Mouse (Mus musculus) lung, postnatal 4 days (tissue): ENCODE results near the gene Pank4.

Experiments used
- DNase-seq, 2 experiments: peaks; one replicate each; pipeline ENCODE4 v3.0.0; 2021

The Pank4 gene

GRCm38 (mm10) chr4:154943323-154944039 lies 20.4 kb upstream of the Pank4 start:
- no peak for DNase-seq

GRCm38 (mm10) chr4:154944121-154944590 lies 19.8 kb upstream of the Pank4 start:
- peak; percentile 80 to 86 for DNase-seq

- DNase-seq, result peak; percentile 76 to 81
These were observed 17.6 kb upstream of the Pank4 start for GRCm38 (mm10) chr4:154946319-154946718.

DNA sequence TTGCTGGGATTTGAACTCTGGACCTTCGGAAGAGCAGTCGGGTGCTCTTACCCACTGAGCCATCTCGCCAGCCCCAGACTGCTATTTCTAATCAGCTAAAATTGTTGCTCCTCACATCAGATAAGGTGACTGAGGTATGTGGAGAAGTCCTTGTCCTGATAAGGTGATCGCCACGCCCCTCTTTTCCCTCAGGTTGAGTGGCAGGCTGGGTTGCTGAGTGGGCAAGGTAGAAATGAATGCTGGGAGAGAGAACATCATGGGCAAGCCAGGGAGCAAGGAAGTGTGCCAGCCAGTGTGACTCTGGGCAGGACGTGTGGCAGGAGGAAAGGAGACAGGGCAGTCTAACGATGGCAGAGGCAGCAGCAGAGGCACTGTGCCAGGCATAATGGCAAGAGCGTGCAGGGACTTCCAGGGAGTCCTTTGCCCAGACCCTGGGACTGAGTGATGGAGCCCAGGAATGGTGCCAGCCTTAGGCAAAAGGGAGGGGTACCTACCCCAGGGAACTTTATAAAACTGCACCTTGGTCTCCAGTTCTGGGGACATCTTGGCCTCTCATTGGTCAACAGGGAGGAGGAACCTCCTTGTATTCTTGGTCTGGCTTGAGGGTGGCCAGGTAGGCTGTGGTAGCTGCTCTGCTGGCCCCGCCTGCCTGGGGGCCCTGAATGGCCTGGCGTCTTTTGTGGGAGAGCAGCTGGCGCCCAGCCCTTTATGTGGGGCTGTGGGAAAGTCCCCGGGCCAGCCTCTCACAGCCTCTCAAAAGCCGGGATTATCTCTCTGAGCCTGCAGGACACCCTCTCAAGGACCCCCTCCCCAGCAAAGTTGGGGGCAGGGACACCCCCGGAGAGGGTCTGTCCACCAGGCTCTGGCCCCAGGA lies 15.6 kb upstream of the Pank4 start:
- DNase-seq, result peak; percentile 43 to 71

GRCm38 (mm10) chr4:154948940-154949588 lies 14.9 kb upstream of the Pank4 start:
- no peak for DNase-seq

DNA sequence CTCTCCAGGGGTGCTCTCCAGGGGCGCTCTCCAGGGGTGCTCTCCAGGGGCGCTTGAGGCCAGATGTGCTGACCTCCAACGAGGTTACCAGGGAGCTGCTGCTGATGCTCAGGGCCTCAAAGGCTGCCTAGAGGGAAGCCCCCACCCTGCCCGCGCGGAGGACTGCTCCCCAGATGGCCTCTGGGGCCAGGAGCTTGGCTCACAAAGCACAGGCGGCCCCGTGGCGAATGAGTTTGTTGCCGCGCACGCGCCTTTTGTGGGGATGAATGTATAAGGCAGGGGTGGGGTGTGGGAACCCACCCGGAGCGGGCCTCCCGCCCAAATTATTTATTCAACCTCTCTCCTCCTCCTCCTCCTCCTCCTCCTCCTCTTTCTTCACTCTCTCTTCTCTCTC lies 14.3 kb upstream of the Pank4 start:
- no peak for DNase-seq

DNA sequence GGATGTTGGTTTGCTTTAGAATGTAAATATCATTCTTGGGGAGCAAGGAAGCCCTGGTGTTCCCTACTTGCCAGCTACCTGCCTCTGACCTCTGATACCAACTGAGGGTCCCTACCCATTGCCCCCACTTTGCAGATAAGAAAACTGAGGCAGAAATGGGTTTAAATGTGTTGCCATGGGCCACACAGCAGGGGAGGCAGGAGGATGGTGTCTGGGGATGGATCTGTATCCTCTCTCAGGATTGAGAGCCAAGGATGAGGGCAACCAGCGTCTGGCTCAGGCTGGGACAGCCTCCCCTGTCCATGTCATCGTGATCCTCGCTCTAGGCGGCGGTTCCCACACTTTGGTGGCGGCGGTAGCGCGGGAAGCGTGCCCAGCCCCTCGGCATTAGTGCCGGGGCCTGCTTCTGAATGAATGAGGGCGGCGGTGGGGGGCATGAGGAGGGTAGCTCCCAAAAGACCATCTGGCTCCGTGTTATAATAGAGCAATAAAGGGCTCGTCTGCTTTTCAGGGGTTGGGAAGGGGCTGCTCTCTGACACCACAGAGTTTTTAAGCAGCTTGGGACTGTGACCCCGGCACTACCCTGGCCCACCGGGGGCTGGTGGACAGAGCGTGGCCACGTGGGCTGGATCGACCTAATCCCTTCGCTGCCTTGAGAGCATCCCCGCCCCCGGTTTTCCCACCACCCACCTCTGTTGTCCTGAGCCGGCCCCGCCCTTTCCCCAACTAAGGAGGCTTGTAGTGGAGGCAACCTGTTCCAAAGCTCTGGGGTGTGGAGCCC lies 11.3 kb upstream of the Pank4 start:
- no peak for DNase-seq

GRCm38 (mm10) chr4:154956604-154957003 lies 7.3 kb upstream of the Pank4 start:
- no peak for DNase-seq

- no peak for DNase-seq
These were observed 6.5 kb upstream of the Pank4 start for GRCm38 (mm10) chr4:154957289-154957993.

DNA sequence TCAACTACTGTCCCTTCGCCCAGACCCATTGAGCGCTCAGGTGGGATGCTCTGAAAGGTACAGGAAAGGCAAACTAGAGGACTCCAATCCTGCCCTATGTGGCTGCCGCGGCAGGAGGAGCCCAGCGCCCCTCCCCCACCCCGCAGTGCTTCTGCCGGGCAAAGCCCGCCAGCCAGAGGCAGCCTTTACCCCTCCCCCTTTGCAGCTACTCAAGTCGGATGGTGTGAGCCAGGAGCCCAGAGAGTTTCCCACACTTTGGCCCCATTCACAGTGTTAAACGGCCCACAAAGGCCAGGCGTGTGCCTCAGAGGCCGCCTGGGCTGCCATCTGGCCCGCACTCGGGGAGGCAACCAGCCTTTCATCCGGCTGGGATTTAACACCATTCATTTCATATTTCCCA lies 5.8 kb upstream of the Pank4 start:
- peak in 1 of 2 experiments; percentile 52 for DNase-seq

- DNase-seq, result no peak
These were observed 5.3 kb upstream of the Pank4 start for GRCm38 (mm10) chr4:154958621-154959020.

- DNase-seq, result no peak
These were observed 3.8 kb upstream of the Pank4 start for GRCm38 (mm10) chr4:154960021-154960689.

GRCm38 (mm10) chr4:154960690-154961225 lies 3.2 kb upstream of the Pank4 start, which contains the start of gene Hes5:
Hes5 (plus strand) TSS chr4:154960923.
- DNase-seq, result no peak

DNA sequence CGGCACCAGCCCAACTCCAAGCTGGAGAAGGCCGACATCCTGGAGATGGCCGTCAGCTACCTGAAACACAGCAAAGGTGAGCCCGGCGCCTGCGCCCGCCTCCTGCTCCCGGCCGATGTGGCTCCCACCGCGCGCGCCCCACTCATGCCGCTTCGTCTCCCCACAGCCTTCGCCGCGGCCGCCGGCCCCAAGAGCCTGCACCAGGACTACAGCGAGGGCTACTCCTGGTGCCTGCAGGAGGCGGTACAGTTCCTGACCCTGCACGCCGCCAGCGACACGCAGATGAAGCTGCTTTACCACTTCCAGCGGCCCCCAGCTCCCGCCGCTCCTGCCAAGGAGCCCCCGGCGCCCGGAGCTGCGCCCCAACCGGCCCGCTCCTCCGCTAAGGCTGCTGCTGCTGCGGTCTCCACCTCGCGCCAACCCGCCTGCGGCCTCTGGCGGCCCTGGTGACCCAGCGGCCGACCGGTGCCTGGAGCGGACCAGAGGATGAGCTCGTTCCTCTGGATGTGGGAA lies 2.6 kb upstream of the Pank4 start:
- DNase-seq, result peak; percentile 57 to 61

GRCm38 (mm10) chr4:154961911-154962310 lies 2.0 kb upstream of the Pank4 start:
- DNase-seq, result peak; percentile 55 to 67

- no peak for DNase-seq
These were observed 1.2 kb upstream of the Pank4 start for GRCm38 (mm10) chr4:154962683-154963082.

DNA sequence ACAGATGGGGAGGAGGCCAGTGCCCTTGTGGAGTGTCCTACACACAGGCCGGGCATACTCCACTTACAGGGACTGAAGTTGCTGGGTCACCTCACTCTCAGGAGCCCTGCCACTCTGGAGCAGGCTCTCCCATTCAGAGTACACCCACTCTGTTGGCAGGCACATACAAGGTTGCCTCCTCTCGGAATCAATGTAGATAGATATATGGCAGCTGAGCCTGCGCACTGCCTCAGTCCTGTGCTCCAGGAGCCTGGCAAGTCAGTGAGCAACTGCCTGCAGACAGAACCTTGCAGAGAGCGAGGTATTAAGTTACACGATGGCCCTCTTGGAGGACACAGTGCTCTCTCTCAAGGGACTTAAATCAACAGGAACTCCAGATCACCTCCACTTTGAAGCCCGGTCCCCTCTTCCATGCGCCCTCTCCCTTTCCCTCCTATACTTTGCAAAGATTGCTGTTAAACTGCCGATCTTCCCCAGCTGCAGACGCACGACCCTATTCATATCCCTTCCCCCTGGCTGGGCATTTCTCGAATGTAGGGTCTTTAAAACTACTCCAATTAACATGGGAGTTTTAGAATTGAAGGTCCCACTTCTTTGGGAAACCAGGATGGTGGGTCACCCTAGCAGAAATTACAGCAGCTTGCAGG lies 610 bp upstream of the Pank4 start:
- DNase-seq, result no peak

- no peak for DNase-seq
These were observed 785 bp downstream of the Pank4 start for GRCm38 (mm10) chr4:154964581-154965235.

- DNase-seq, result no peak
These were observed 1.9 kb downstream of the Pank4 start for GRCm38 (mm10) chr4:154965856-154966255.

GRCm38 (mm10) chr4:154967173-154967572 lies 3.2 kb downstream of the Pank4 start:
- peak in 1 of 2 experiments; percentile 61 for DNase-seq
